Mouse (Mus musculus) testis, postnatal 14 days (tissue): ENCODE results near the gene Apc2.
"Not testable (repeated sequence)": the region's sequence is repeated elsewhere in the genome, so short reads cannot be mapped to it uniquely, and the experiment has no call there.

Experiments used
- DNase-seq: peaks from one replicate; pipeline ENCODE4 v3.0.0; 2021; ENCODE audit warnings: low spot score

The Apc2 gene

DNA sequence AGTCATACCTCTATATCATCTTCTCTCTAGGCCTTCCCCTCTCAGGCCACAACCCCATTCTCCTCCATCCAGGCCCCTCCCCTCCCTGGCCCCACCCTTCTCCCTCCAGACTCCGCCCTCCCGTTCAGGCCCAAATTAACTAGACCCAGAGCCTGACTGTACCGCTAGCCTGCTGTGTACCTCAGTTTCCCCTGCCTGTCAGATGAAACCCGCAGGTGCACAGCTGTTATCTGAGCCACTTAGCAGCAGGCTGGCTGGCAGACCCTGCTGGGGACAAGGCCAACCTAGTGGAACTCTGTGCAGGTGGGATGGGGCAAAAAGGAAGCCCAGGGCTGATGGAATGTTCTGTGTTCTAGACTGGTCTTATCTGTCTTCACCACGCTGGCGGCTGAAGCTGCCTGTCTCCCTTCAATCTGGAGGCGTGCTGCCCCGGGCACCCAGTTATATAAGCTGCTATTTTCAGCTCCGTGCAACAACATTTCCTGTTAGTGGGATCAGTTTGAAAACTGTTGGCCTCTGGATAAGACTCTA, 48.4 kb downstream of the Apc2 start:
- DNase-seq: no peak

- DNase-seq: no peak
Measured at GRCm38 (mm10) chr10:80345122-80345521, 49.3 kb downstream of the Apc2 start.

DNA sequence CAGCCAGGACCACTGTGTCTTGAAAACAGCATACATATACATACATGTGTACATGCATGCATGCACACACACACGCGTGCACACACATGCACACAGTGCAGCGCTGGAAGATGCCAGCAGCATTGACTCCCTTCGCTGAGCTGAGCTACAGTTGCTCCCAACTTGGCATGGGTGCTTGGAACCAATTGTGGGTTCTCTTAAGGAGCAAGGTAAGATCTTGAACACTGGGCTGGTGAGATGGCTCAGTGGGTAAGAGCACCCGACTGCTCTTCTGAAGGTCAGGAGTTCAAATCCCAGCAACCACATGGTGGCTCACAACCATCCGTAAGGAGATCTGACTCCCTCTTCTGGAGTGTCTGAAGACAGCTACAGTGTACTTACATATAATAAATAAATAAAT, 50.2 kb downstream of the Apc2 start:
- not testable (repeated sequence) for DNase-seq

DNA sequence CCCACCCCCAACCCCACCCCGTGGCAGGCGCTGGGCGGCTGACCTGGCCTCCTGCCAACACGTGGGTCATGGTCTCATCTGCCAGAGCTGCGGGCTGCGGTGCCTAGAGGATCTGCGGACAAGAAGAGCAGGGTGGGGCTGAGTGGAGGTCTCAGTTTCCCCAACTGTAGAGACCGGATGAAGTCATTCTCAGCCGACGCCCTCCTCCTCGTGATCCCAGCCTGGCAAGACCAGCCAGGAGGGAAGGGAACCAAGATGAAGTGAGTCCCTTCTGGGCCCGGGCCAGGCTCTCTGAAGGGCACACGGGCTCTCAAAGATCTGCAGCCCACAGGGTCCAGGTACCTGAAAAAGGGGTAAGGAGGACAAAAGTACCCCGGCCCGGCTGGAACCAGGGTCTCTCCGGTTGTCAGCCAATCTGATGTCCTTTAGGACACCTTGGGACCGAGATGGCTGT, 51.8 kb downstream of the Apc2 start:
- DNase-seq: no peak

DNA sequence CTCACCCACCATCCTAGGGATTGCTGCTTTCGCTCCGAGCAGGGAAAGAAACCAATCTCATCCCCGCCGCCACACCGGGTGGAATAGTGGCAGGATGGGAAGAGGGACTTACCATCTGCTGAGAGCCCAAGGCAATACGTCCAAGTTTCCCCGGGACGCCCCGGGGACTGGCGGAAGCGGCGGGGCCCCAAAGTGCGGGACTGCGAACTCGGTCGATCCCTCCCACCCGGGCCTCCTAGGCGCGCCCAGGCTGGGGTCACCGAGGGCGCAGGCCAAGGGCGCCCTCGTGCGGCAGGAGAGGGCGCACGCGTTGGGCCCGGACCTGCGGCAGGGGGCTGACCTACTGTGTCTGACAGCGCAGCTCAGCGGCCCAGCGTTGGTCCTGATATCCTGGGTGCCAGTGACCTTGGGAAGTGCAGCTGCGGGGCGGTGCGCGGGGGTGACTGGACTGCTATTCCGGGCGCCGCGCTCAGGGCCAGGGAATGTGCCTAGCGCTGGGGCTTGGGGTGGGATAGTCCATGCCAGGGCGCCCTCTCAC, 52.5 kb downstream of the Apc2 start, which contains the start of gene Adamtsl5:
TSS of gene Adamtsl5 (minus strand) at position 169 of the 538 bp plus-strand sequence.
- no peak for DNase-seq

- DNase-seq: no peak
Measured at GRCm38 (mm10) chr10:80348981-80349380, 53.2 kb downstream of the Apc2 start.

DNA sequence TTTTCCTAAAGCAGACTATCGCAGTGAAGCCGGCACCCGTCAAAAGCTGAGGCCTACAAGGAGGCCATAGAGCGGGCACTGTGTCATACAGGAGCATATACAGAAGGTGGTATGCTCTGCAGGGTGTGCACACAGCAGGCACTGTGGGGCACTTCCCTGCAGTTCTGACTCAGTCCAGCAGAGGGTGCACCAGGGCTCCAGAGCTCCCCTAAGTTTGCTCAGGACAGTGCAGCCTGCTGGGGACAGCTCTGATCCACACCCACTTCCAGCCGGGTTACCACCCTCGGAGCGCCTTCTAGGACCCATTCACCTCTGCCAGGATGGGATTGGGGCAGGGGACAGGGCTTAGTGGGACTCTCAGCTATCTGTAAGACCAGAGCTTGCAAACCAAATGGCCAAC, 54.5 kb downstream of the Apc2 start:
- peak; percentile 70 for DNase-seq

- DNase-seq: no peak
Measured at GRCm38 (mm10) chr10:80351896-80352295, 56.1 kb downstream of the Apc2 start.

- DNase-seq: no peak
Measured at GRCm38 (mm10) chr10:80352727-80353126, 57.0 kb downstream of the Apc2 start.

- DNase-seq: no peak
Measured at GRCm38 (mm10) chr10:80355431-80355830, 59.7 kb downstream of the Apc2 start.

DNA sequence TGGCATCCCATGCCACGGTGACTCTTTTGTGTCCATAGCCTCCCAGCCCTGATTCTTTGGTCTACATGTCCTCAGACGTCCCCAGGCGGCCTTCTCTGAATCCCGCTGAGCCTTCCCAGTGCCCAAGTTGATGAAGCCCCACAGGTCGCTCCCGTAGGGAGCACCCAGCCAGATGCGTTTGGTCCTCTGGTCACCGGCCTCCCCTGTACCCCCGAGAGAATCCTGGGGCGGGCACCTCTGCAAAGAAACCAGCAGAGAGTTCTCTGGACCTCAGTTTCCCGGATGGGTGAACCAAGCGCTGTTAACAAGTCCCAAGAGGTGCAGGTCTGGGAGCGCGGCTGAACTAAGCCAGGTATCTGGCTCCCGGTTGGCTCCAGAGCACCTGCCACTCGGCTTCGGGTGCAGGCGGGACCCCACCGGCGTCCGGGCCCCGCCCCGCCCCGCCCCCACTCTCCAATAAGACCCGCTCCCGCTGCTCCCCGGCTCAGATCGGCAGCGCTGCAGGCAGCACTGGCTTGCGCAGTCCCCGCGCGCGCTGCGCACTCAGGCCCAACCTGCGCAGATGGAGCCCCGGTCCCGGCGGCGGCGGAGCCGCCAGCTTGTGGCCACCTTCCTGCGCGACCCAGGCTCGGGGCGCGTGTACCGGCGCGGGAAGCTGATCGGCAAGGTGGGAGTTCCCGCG, 60.4 kb downstream of the Apc2 start, which contains the start of gene Plk5:
TSS of gene Plk5 (plus strand) at position 459 of the 682 bp plus-strand sequence.
- DNase-seq: no peak

DNA sequence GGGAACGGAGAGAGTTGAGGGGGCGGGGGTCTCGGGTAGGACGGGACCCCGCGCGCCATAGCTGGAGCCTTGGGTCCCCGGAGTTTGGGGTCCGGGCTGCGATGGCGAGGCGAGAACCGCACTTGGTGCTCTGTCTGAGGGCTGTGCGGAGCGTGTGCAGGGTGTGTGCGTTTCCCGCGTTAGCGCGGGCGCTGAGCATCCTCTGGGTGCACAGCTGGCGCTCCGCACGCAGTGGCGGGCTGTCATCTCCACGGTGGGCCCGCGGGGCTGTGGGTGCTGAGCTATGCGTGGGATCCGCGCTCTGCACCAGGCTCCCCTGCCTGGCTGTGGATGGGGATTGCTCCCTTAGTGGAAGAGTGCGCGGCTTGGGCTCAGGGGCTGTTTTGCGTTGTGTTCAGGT, 61.0 kb downstream of the Apc2 start:
- no peak for DNase-seq

GRCm38 (mm10) chr10:80357336-80357735, 61.6 kb downstream of the Apc2 start:
- no peak for DNase-seq

DNA sequence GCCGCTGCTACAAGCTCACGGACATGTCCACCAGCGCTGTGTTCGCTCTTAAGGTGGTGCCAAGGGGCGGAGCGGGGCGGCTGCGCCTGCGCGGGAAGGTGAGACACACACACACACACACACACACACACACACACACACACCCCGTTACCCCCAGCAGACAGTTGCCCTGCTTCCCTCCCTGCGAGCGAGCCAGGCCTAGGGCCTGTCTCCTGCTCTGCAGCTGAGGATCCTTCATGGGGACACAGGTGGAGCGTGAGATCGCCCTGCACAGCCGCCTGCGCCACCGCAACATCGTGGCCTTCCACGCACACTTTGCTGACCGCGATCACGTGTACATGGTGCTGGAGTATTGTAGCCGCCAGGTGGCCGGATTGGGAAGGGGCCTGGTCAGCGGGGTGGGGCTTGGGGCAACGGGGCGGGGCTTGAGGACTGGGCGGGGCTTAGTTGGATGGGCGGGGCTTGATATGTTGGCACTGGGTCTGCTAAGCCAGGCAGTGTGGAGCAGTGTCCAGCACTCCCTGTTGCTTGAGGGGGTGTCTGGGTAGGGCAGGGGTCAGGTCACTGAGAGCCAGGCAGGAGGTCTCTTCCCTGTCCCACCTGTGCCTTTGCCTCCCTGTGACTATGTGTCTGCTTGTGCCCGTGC, 62.3 kb downstream of the Apc2 start:
- DNase-seq: no peak

DNA sequence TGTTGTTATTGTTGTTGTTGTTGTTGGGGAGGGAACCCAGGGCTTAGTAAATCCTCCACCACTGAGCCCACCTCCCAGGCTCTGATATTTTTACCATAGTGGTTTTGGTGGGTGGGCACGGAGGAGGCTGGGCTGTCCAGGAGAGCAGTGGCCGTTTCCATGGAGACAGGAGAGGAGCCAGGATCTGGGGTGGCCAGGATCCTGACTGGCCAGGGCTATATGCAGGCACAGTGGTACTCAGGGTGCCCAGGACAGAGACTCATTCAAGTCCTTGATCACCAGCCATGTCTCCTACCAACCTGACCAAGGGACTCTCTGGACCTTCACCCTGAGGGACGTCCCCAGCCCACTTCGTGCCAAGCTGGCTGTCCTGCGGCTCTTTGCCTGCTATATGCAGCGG, 68.0 kb downstream of the Apc2 start:
- DNase-seq: no peak

- DNase-seq: no peak
Measured at GRCm38 (mm10) chr10:80365736-80366135, 70.0 kb downstream of the Apc2 start.
